Mouse (Mus musculus) C2C12 (cell line): ENCODE data around the gene Hmgb3.
A peak's percentile ranks its signal among the peaks of the same experiment; 100 is the strongest.

Experiments
- CEBPB ChIP-seq: IDR thresholded peaks from one replicate; pipeline ENCODE4 v1.6.1; 2011; ENCODE audit warnings: low read depth, mild to moderate bottlenecking, control low read depth, moderate library complexity
- CTCF ChIP-seq: IDR thresholded peaks from one replicate; pipeline ENCODE4 v1.5.1; 2011; ENCODE audit not compliant: control insufficient read depth, insufficient read depth, insufficient read length
- FOSL1 ChIP-seq: IDR thresholded peaks from one replicate; pipeline ENCODE4 v1.8.0; 2011; ENCODE audit warnings: mild to moderate bottlenecking, low read length; ENCODE audit not compliant: poor library complexity, insufficient read depth, severe bottlenecking
- MAX ChIP-seq: IDR thresholded peaks from one replicate; pipeline ENCODE4 v1.6.1; 2011; ENCODE audit warnings: mild to moderate bottlenecking, control low read depth
- MYOD1 ChIP-seq: IDR thresholded peaks from one replicate; pipeline ENCODE4 v1.6.1; 2011; ENCODE audit warnings: low read depth; ENCODE audit not compliant: control insufficient read depth, insufficient read length
- MYOG ChIP-seq: IDR thresholded peaks from one replicate; pipeline ENCODE4 v1.6.1; 2011; ENCODE audit not compliant: control insufficient read depth, insufficient read length; ENCODE audit errors: extremely low read depth
- USF1 ChIP-seq: IDR thresholded peaks from one replicate; pipeline ENCODE4 v1.6.1; 2011; ENCODE audit warnings: low read depth, mild to moderate bottlenecking, control low read depth, moderate library complexity

DNA sequence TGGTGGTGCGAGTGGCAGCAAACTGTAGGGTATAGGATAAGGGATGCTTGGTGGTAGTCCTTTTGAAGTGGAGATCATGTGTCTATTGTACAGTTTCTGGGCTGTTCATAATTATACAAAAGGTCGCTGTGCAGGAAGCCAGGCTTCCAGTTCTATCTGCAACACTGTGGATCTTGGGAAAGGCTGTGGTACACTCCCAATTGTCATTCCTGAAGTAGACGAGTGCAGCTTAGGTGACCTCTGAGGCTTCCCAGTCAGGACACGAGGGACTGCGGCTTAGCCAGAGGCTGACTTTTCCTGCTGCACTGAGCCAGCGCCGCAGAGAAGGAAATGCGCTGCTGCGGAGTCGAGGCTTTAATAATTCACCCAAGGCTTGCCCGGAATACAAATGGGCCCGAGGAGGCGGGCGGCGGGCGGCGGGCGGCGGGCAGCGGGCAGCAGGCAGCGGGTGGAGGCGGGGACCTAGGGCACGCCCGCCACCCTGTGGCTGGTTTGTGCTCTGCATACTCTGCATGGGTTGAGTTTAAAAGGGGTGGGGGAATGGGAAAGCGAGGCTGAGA lies 45.4 kb downstream of the Hmgb3 start:
- TF ChIP-seq CTCF (peak; percentile 74), USF1 (no peak), MAX (no peak), MYOD1 (no peak), CEBPB (no peak), MYOG (no peak), FOSL1 (no peak)
